Mouse (Mus musculus) lung, embryonic 16.5 days (tissue): Measurements from ENCODE around the gene Gpr4. TPM values are rescaled to one million over a fixed set of nuclear protein-coding genes. Genes with fewer than 3 reads are reported as not detected.

ENCODE experiments used
- ATAC-seq: fragments of 200-750 bp; cut with Nextera tagmentation; 2 replicates; pipeline ENCODE4 v1.8.0; 2017; ENCODE audit warnings: low read depth, mild to moderate bottlenecking, moderate library complexity
- H3K27ac ChIP-seq: fragments of 300-500 bp; sonication (generic); 2 replicates; pipeline ENCODE4 v1.5.1; 2014; ENCODE audit warnings: mild to moderate bottlenecking, control low read depth, low read length
- H3K27me3 ChIP-seq: fragments of 300-500 bp; sonication (generic); 2 replicates; pipeline ENCODE4 v1.6.1; 2014; ENCODE audit warnings: low read depth, low read length, mixed read lengths; ENCODE audit not compliant: control insufficient read depth, insufficient read depth
- H3K36me3 ChIP-seq: fragments of 300-500 bp; sonication (generic); 2 replicates; pipeline ENCODE4 v1.6.1; 2014; ENCODE audit warnings: low read length; ENCODE audit not compliant: control insufficient read depth, insufficient read depth
- H3K4me1 ChIP-seq: fragments of 300-500 bp; sonication (generic); replicated peaks from 2 replicates; pipeline ENCODE4 v1.6.1; 2014; ENCODE audit warnings: low read length, mixed read lengths; ENCODE audit not compliant: control insufficient read depth, insufficient read depth
- H3K4me2 ChIP-seq: fragments of 300-500 bp; sonication (generic); 2 replicates; pipeline ENCODE4 v1.6.1; 2014; ENCODE audit warnings: low read depth, low read length, control low read depth
- H3K4me3 ChIP-seq: fragments of 300-500 bp; sonication (generic); 2 replicates; pipeline ENCODE4 v1.5.1; 2014; ENCODE audit warnings: mild to moderate bottlenecking, low read length, control low read depth
- H3K9ac ChIP-seq: fragments of 300-500 bp; sonication (generic); 2 replicates; pipeline ENCODE4 v1.6.1; 2014; ENCODE audit warnings: low read length, control low read depth
- H3K9me3 ChIP-seq: fragments of 300-500 bp; sonication (generic); 2 replicates; pipeline ENCODE4 v1.6.1; 2016; ENCODE audit warnings: low read length; ENCODE audit not compliant: control insufficient read depth
- WGBS: fragments of 180-500 bp; shearing (Covaris S2); extraction: QIAGEN DNeasy Blood & Tissue Kit; methylation state at CpG from one replicate; pipeline ENCODE4 v1.1.7; 2014; 5-methylcytosine and 5-hydroxymethylcytosine counted together
- polyA plus RNA-seq: library from polyadenylated mRNA; unstranded; fragments of >200 nt; fragmentation: Nextera tagmentation; extraction: Ambion mirVana; gene quantifications from 2 replicates; pipeline ENCODE4 v1.2.1, GENCODE M21; 2015

Gpr4 gene
- polyA plus RNA-seq, 1 experiment from 2014 or later, result 2.6 TPM

DNA sequence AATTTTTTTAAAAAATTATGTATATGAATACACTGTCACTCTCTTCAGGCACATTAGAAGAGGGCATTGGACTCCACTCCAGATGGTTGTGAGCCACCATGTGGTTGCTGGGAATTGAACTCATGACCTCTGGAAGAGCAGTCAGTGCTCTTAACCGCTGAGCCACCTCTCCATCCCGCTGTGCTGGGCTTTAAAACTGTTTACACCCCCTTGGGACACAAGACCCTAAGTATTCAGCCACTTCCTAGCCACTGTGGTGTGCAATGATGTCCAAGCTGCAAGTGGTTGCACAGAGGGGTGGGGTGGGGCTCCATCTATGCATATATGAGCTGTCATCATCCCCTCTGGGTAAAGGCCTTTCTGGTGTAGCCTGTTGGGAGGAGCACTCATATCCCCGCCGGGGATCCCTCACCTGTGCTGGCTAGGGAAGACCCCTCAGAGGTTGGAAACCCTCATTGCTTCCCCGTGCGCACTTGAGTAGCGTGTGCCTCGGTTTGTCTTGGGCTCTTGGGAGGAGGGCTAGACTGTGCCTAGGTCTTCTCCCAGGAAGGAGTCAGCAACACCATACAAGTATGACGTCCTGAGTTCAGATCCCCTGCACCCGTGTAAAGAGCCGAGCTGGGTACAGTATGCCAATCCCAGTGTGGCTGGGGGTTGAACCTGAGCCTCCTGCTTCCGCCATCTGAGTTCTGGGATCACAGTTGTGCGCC lies 4.0 kb upstream of the Gpr4 start:
- Histone ChIP-seq H3K9me3 (no peaks in the 10 kb centered on the region), H3K4me1 (no peaks in the 10 kb centered on the region; the same call in 1 of the 2 replicates), H3K27me3 (no peaks in the 10 kb centered on the region; the same call in 1 of the 2 replicates), H3K36me3 (peaks cover 4% of the 10 kb centered on the region), H3K4me3 (no peak overlapping the region), H3K27ac (no peak overlapping the region), H3K9ac (no peak overlapping the region), H3K4me2 (no peak overlapping the region)
- 75% methylated on average over 13 of the region's 13 CpGs for WGBS
- ATAC-seq, result 0 out of 2 replicates have a peak, but pooled peaks have one; percentile 24

DNA sequence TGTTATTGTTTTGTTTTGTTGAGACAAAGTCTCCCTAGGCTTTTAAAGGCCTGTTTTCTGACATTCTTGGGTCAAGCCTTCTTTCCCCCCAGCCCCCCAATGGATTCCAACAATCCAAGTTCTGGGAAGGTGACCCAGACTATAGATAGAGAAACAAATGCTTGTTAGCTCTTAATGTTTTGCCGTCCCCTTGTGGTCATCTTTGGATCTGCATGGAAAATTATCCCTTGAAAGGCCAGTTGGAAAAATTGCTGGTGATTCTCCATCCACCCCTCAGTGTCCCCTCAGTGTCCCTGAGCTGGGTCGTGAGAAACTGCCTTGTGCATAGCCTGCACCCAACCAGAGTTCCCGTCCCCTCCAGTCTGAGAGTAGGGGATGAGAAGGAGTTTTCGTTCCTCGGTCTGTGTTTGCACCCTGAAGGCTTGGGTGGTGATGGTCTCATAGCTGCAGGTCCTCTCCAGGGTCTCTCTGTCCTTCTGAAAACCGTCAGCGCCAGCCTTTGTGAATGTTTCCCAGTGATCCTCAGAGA lies 3.3 kb upstream of the Gpr4 start:
- Histone ChIP-seq H3K9me3 (no peaks in the 10 kb centered on the region), H3K4me3 (no peak overlapping the region), H3K4me1 (no peaks in the 10 kb centered on the region; the same call in 1 of the 2 replicates), H3K9ac (no peak overlapping the region), H3K27ac (no peak overlapping the region), H3K27me3 (no peaks in the 10 kb centered on the region; the same call in 1 of the 2 replicates), H3K4me2 (no peak overlapping the region), H3K36me3 (peaks cover 4% of the 10 kb centered on the region)
- WGBS, result 43% methylated on average over 7 of the region's 7 CpGs
- ATAC-seq, result no peak

DNA sequence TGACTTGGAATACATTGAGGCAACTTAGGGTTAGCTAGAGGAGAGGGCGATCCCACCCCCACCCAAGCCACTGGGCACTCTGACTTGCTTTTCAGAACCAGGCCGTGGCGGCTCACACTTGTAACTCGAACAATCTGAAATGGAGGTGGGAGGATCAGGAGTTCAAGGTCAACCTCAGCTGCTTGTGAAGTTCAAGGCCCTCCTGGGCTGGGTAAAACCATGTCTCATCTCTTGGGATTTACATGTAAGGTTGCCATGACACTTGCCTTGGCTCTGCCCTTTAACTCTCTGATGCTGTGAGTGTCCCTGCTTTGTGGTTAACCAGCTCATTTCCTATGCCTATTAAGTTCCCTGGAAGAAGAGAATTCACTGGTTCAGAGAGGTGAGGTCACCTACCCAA lies 2.8 kb upstream of the Gpr4 start:
- H3K9ac ChIP-seq, result no peak overlapping the region
- 79% methylated on average over 4 of the region's 4 CpGs for WGBS
- H3K4me3 ChIP-seq, result no peak overlapping the region
- H3K4me1 ChIP-seq, result no peaks in the 10 kb centered on the region; the same call in 1 of the 2 replicates
- H3K27ac ChIP-seq, result no peak overlapping the region
- no peak overlapping the region for H3K4me2 ChIP-seq
- no peaks in the 10 kb centered on the region for H3K9me3 ChIP-seq
- no peak for ATAC-seq
- H3K36me3 ChIP-seq, result peaks cover 4% of the 10 kb centered on the region
- H3K27me3 ChIP-seq, result no peaks in the 10 kb centered on the region; the same call in 1 of the 2 replicates

DNA sequence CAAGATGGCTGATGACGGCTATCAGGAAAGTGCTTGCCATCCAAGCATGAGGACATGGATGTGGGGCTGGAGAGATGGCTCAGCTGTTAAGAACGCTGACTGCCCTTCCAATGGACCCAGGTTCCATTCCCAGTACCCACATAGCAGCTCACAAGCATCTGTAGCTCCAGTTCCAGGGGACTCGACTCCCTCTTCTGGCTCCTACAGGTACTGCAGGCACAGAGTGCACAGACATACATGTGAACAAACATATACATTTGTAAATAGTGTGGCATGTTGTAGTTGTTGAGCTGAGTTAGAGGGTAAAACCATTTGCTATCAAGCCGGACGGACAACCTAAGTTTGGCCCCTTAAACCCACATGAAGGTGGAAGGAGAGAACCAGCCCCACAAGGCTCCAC lies 2.3 kb upstream of the Gpr4 start:
- H3K27ac ChIP-seq, result no peak overlapping the region
- WGBS, result 87% methylated on average over 5 of the region's 5 CpGs

DNA sequence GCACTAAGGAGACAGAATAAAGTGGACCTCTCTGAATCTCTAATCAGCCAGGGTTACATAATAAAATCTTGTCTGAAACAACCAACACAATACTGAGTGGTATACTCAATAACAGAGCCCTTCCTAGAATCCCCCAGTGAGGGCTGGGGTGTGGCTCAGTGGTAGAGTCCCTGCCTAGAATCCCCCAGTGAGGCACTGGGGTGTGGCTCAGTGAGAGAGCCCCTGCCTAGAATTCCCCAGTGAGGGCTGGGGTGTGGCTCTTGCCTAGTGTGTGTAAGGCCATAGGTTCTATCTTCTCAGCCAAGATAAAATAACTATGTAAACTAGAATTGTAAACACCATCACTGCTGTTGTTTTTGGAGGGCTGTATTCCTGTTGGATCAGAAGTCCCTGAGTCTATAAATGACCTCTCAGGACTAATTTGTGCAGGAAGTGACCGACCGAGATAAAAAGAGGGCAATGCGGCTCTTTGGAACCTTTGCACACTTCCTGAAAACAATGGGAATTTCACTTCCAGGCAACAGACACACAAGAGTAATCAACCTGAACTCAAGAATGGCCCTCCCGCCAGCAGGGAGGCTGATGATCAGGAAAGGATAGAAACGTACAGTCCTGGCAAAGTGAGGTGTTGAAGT lies 1.2 kb upstream of the Gpr4 start:
- Histone ChIP-seq H3K9ac (no peak overlapping the region), H3K9me3 (no peaks in the 10 kb centered on the region), H3K27ac (no peak overlapping the region), H3K36me3 (no peaks in the 10 kb centered on the region), H3K4me1 (no peaks in the 10 kb centered on the region; the same call in 1 of the 2 replicates), H3K4me3 (no peak overlapping the region), H3K4me2 (no peak overlapping the region), H3K27me3 (no peaks in the 10 kb centered on the region; the same call in 1 of the 2 replicates)
- 45% methylated on average over 5 of the region's 5 CpGs for WGBS
- no peak for ATAC-seq

More for the DNA sequence above, 2.3 kb upstream of the Gpr4 start:
- no peaks in the 10 kb centered on the region; the same call in 1 of the 2 replicates for H3K4me1 ChIP-seq
- no peak overlapping the region for H3K4me3 ChIP-seq
- H3K9me3 ChIP-seq, result no peaks in the 10 kb centered on the region
- ATAC-seq, result no peak
- H3K36me3 ChIP-seq, result peaks cover 2% of the 10 kb centered on the region; the same call in 1 of the 2 replicates
- no peak overlapping the region for H3K4me2 ChIP-seq
- no peak overlapping the region for H3K9ac ChIP-seq
- no peaks in the 10 kb centered on the region; the same call in 1 of the 2 replicates for H3K27me3 ChIP-seq

DNA sequence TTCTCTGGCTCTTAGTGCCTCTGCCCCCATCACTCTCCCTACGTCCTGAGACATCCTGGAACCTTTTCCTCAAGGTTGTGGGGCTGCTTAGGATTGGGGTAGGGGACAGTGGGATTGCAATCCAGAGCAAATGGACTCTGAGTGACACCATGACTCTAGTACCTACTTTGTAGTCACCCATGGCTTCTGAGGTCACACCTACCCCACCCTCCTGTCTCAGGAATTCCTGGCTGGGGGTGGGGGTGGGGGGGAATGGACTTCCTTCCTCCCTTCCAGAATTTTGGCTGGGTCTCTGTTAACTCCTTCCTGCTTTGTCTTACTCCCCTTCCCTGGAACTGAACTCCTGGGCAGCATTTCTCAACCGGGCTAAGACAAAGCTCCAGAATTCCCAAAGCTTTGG lies 1.0 kb downstream of the Gpr4 start:
- no peak overlapping the region for H3K9ac ChIP-seq
- H3K27me3 ChIP-seq, result no peaks in the 10 kb centered on the region; the same call in 1 of the 2 replicates
- H3K27ac ChIP-seq, result no peak overlapping the region
- peaks cover 5% of the 10 kb centered on the region; the same call in 1 of the 2 replicates for H3K4me1 ChIP-seq
- H3K36me3 ChIP-seq, result no peaks in the 10 kb centered on the region
- no peak for ATAC-seq
- no peak overlapping the region; the same call in 1 of the 2 replicates for H3K4me3 ChIP-seq
- no peaks in the 10 kb centered on the region for H3K9me3 ChIP-seq
- peak overlapping the region; percentile 85 for H3K4me2 ChIP-seq
- WGBS, result 42% methylated on average over 2 of the region's 2 CpGs

DNA sequence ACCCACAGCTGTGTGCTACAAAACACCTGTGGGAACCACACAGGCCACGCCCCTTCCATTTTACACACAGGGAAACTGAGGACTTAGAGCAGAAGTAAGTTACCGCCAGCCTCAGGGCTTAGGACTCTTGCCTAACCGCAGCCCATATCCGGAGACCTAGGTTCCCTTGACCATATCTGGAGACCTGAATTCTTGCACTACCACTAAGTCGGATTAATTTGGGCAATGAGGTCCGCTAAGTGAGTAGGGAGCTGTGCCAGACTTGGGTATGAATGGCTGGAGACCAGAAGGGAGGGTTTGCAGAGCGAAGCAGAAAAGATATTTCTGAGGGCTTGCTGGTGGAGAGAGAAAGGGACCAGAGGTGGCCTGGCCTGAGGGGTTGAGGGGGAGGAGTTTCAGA lies 2.0 kb downstream of the Gpr4 start:
- Histone ChIP-seq H3K4me3 (no peak overlapping the region), H3K36me3 (no peaks in the 10 kb centered on the region), H3K4me2 (no peak overlapping the region), H3K9ac (no peak overlapping the region), H3K27me3 (no peaks in the 10 kb centered on the region; the same call in 1 of the 2 replicates), H3K9me3 (no peaks in the 10 kb centered on the region), H3K4me1 (peaks cover 5% of the 10 kb centered on the region; the same call in 1 of the 2 replicates), H3K27ac (no peak overlapping the region)
- ATAC-seq, result no peak
- 68% methylated on average over 7 of the region's 7 CpGs for WGBS

DNA sequence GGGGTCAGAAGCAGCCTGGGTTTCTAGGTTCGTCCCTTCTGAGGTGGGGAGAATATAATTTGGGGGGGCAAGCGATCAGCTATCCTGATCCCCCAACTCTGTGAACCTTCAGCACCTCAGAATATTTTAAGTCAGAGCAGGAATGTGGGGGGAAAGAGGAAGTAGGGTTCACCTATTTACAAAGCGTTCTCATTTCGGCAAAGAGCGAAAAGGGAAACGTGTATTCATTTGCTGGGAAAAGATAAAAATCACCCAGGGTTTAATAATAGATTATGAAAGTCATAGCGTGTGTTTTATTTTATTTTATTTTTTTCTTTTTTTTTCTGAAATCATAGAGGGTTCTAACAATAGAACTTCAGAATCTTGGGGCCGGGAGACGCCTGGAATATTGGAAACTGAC lies 2.6 kb downstream of the Gpr4 start:
- H3K9ac ChIP-seq, result no peak overlapping the region
- peaks cover 5% of the 10 kb centered on the region; the same call in 1 of the 2 replicates for H3K4me1 ChIP-seq
- no peak for ATAC-seq
- no peaks in the 10 kb centered on the region for H3K9me3 ChIP-seq
- no peak overlapping the region for H3K27ac ChIP-seq
- no peak overlapping the region for H3K4me2 ChIP-seq
- no peaks in the 10 kb centered on the region; the same call in 1 of the 2 replicates for H3K27me3 ChIP-seq
- no peaks in the 10 kb centered on the region for H3K36me3 ChIP-seq
- no peak overlapping the region for H3K4me3 ChIP-seq
- 55% methylated on average over 9 of the region's 9 CpGs for WGBS

DNA sequence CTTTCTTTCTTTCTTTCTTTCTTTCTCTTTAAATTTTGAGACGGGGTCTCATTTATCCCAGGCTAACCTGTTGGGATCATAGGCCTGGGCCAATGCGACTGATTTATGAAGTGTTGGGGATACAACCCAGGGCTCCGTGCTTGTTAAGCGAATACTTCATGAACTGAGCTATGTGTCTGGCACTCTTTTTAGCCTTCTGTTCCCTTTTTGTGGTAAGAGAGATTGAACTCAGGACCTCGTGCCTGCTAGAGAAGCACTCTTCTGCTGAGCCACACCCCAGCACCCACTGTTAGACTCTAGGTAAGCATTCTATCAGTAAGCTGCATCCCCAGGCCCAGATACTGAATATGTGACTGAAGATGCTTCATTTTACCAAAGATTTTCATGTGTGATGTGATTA lies 5.2 kb downstream of the Gpr4 start:
- H3K27me3 ChIP-seq, result no peaks in the 10 kb centered on the region; the same call in 1 of the 2 replicates
- H3K9ac ChIP-seq, result no peak overlapping the region
- WGBS, result 38% methylated on average over 5 of the region's 5 CpGs
- H3K27ac ChIP-seq, result no peak overlapping the region
- H3K9me3 ChIP-seq, result no peaks in the 10 kb centered on the region
- no peak overlapping the region for H3K4me2 ChIP-seq
- H3K36me3 ChIP-seq, result no peaks in the 10 kb centered on the region
- no peak overlapping the region for H3K4me3 ChIP-seq
- peaks cover 5% of the 10 kb centered on the region; the same call in 1 of the 2 replicates for H3K4me1 ChIP-seq
- no peak for ATAC-seq
